Comparison of ENCODE assay signal across 9 mouse cellular contexts in genomic region chr8:121952122-121952521, GRCm38 (mm10). TPM values are rescaled to one million over a fixed set of nuclear protein-coding genes. Genes with fewer than 3 reads are reported as not detected.
DNase-seq lines count a peak whose midpoint lies in the region; ATAC-seq and TF ChIP-seq lines count a peak whose summit lies in the region.
"Had no signal": no experiment of that assay in that cellular context is flagged by ENCODE, and none has a peak within 500 bp of the region (broad histone marks: within the 10 kb centered on the region; RNA-seq: fewer than 3 reads in every experiment).

No protein-coding gene starts in this region.

- H3K9ac ChIP-seq in liver, embryonic 13.5 days: peak overlapping the region; percentile 99

- no peak for TF ChIP-seq CTCF in gastrocnemius, adult 2 months (IDR thresholded peaks at IDR 0.05)

- H3K4me3 ChIP-seq in gastrocnemius, adult 2 months: peak overlapping the region; percentile 96
- H3K4me3 ChIP-seq in megakaryocyte, embryonic 14.5 days (replicated peaks): peak overlapping the region; percentile 98
- peak overlapping the region; percentile 91 for H3K4me3 ChIP-seq in liver, embryonic 13.5 days (replicated peaks)

- H3K4me2 ChIP-seq in liver, embryonic 13.5 days: peak overlapping the region; percentile 93

- peaks cover 78% of the 10 kb centered on the region for H3K4me1 ChIP-seq in megakaryocyte, embryonic 14.5 days
- H3K4me1 ChIP-seq in liver, embryonic 13.5 days (replicated peaks): peaks cover 85% of the 10 kb centered on the region

- H3K9me3 ChIP-seq in megakaryocyte, embryonic 14.5 days: no peaks in the 10 kb centered on the region
- H3K9me3 ChIP-seq in liver, embryonic 13.5 days (replicated peaks): no peaks in the 10 kb centered on the region

- H3K27me3 ChIP-seq in megakaryocyte, embryonic 14.5 days (replicated peaks): no peaks in the 10 kb centered on the region
- no peaks in the 10 kb centered on the region for H3K27me3 ChIP-seq in liver, embryonic 13.5 days

- peaks cover 37% of the 10 kb centered on the region for H3K36me3 ChIP-seq in megakaryocyte, embryonic 14.5 days (replicated peaks; ENCODE audit: low read length)
- H3K36me3 ChIP-seq in liver, embryonic 13.5 days: peaks cover 46% of the 10 kb centered on the region

- intact Hi-C loops in gastrocnemius, adult 2 months (cut with DNase I): no loop called here
- intact Hi-C loops in gastrocnemius, postnatal 14 days (cut with DNase I; ENCODE audit: low total_unique reads): no loop called here

- peak; percentile 13 for DNase-seq in gastrocnemius, adult 2 months
- DNase-seq in gastrocnemius, postnatal 4 days (ENCODE audit: low spot score in 2 of 2): no peak
- DNase-seq in liver, embryonic 13.5 days: no peak
- no peak for DNase-seq in gastrocnemius, postnatal 14 days
- DNase-seq: adrenal gland, postnatal 14 days had no signal

- ATAC-seq in megakaryocyte, adult 5-6 weeks (ENCODE audit: poor library complexity, severe bottlenecking): no peak
- no peak for ATAC-seq in liver, embryonic 13.5 days (ENCODE audit: low read depth)
- no peak for ATAC-seq in granulocyte monocyte progenitor cell, adult 5-6 weeks (replicated peaks; ENCODE audit: poor library complexity, severe bottlenecking)
- no peak for ATAC-seq in cerebellum, adult (ENCODE audit: insufficient number of reproducible peaks, low FRiP score, low TSS enrichment)

- peak overlapping the region; percentile 98 for H3K27ac ChIP-seq in gastrocnemius, adult 2 months
- peak overlapping the region; percentile 97 for H3K27ac ChIP-seq in liver, embryonic 13.5 days

RNA-seq across cellular contexts. Expression of gene Banp, which starts 2.6 kb away (rescaled TPM):
- total RNA-seq in gastrocnemius, adult 2 months (2021): 10 to 100 TPM in 1 of 2 experiments, 1 to 10 TPM in 1; 8.8 to 18.7 TPM
- 10 to 100 TPM; 15.6 to 17.4 TPM for total RNA-seq in gastrocnemius, postnatal 4 days (2021)
- 47.5 and 119 TPM in 2 replicates for polyA plus RNA-seq in megakaryocyte, embryonic 14.5 days (2012; ENCODE audit: insufficient read depth, low replicate concordance)
- 8.1 and 9.2 TPM in 2 replicates for total RNA-seq in megakaryocyte, adult 5-6 weeks (2015)
- 21.3 and 28.7 TPM in 2 replicates for total RNA-seq in megakaryocyte, adult 5-6 weeks (2017)
- 14.5 and 18.1 TPM in 2 replicates for polyA plus RNA-seq in liver, embryonic 13.5 days (2015; fragmentation: Nextera tagmentation; extraction: Ambion mirVana)
- 12.9 and 16.4 TPM in 2 replicates for total RNA-seq in granulocyte monocyte progenitor cell, adult 5-6 weeks (2014; fragmentation: Nextera tagmentation)
- 19.3 and 31.1 TPM in 2 replicates for total RNA-seq in granulocyte monocyte progenitor cell, adult 5-6 weeks (2017)
- 1 to 10 TPM; 8.3 to 8.4 TPM for total RNA-seq in gastrocnemius, postnatal 14 days (2021)

RNA-seq across cellular contexts. Expression of gene Car5a, which starts 7.4 kb away (rescaled TPM):
- not detected for total RNA-seq in gastrocnemius, adult 2 months (2021)
- under 1 TPM in 1 of 2 experiments, not detected in 1; 0.44 TPM for total RNA-seq in gastrocnemius, postnatal 4 days (2021)
- polyA plus RNA-seq in megakaryocyte, embryonic 14.5 days (2012; ENCODE audit: insufficient read depth, low replicate concordance): 2.1 TPM in 1 of 2 replicates, not detected in the other
- not detected in 2 replicates for total RNA-seq in megakaryocyte, adult 5-6 weeks (2015)
- not detected in 2 replicates for total RNA-seq in megakaryocyte, adult 5-6 weeks (2017)
- 0.88 and 1.1 TPM in 2 replicates for polyA plus RNA-seq in liver, embryonic 13.5 days (2015; fragmentation: Nextera tagmentation; extraction: Ambion mirVana)
- total RNA-seq in granulocyte monocyte progenitor cell, adult 5-6 weeks (2014; fragmentation: Nextera tagmentation): not detected in 2 replicates
- not detected in 2 replicates for total RNA-seq in granulocyte monocyte progenitor cell, adult 5-6 weeks (2017)
- total RNA-seq in gastrocnemius, postnatal 14 days (2021): not detected

RNA-seq across cellular contexts. Expression of gene Slc7a5, which starts 44.6 kb away (rescaled TPM):
- total RNA-seq in gastrocnemius, adult 2 months (2021): 1 to 10 TPM; 1.0 to 1.3 TPM
- total RNA-seq in gastrocnemius, postnatal 4 days (2021): 10 to 100 TPM; 21.9 to 22.4 TPM
- 77.3 and 236 TPM in 2 replicates for polyA plus RNA-seq in megakaryocyte, embryonic 14.5 days (2012; ENCODE audit: insufficient read depth, low replicate concordance)
- 8.7 and 9.3 TPM in 2 replicates for total RNA-seq in megakaryocyte, adult 5-6 weeks (2015)
- 6.5 and 8.5 TPM in 2 replicates for total RNA-seq in megakaryocyte, adult 5-6 weeks (2017)
- polyA plus RNA-seq in liver, embryonic 13.5 days (2015; fragmentation: Nextera tagmentation; extraction: Ambion mirVana): 32.2 and 37.5 TPM in 2 replicates
- 63.5 and 63.6 TPM in 2 replicates for total RNA-seq in granulocyte monocyte progenitor cell, adult 5-6 weeks (2014; fragmentation: Nextera tagmentation)
- total RNA-seq in granulocyte monocyte progenitor cell, adult 5-6 weeks (2017): 22.8 and 29.4 TPM in 2 replicates
- 1 to 10 TPM; 4.2 to 5.7 TPM for total RNA-seq in gastrocnemius, postnatal 14 days (2021)
